Mouse (Mus musculus) limb, embryonic 13.5 days (tissue): ENCODE measurements around the gene Slc29a1. TPM values are rescaled to one million over a fixed set of nuclear protein-coding genes. Genes with fewer than 3 reads are reported as not detected.

Source experiments
- ATAC-seq: fragments of 200-750 bp; cut with Nextera tagmentation; 2 replicates; pipeline ENCODE4 v1.8.0; 2017; ENCODE audit warnings: low read depth, moderate number of reproducible peaks, moderate TSS enrichment; ENCODE audit not compliant: low FRiP score
- H3K27ac ChIP-seq: fragments of 300-500 bp; sonication (generic); 2 replicates; pipeline ENCODE4 v1.5.1; 2015; ENCODE audit warnings: inconsistent platforms, mild to moderate bottlenecking, moderate library complexity
- H3K27me3 ChIP-seq: fragments of 300-500 bp; sonication (generic); 2 replicates; pipeline ENCODE4 v1.6.1; 2015; ENCODE audit warnings: mild to moderate bottlenecking, inconsistent platforms
- H3K36me3 ChIP-seq: fragments of 300-500 bp; sonication (generic); 2 replicates; pipeline ENCODE4 v1.6.1; 2015; ENCODE audit warnings: inconsistent platforms, mild to moderate bottlenecking, moderate library complexity
- H3K4me1 ChIP-seq: fragments of 300-500 bp; sonication (generic); 2 replicates; pipeline ENCODE4 v1.6.1; 2015; ENCODE audit warnings: inconsistent platforms
- H3K4me2 ChIP-seq: fragments of 300-500 bp; sonication (generic); replicated peaks from 2 replicates; pipeline ENCODE4 v1.6.1; 2015; ENCODE audit warnings: inconsistent platforms, mild to moderate bottlenecking, moderate library complexity
- H3K4me3 ChIP-seq: fragments of 300-500 bp; sonication (generic); 2 replicates; pipeline ENCODE4 v1.5.1; 2015; ENCODE audit warnings: moderate library complexity, mild to moderate bottlenecking, inconsistent platforms
- H3K9ac ChIP-seq: fragments of 300-500 bp; sonication (generic); 2 replicates; pipeline ENCODE4 v1.6.1; 2015; ENCODE audit warnings: mild to moderate bottlenecking, inconsistent platforms
- H3K9me3 ChIP-seq: fragments of 300-500 bp; sonication (generic); 2 replicates; pipeline ENCODE4 v1.6.1; 2016; ENCODE audit warnings: inconsistent platforms
- WGBS: fragments of 180-500 bp; shearing (Covaris S2); methylation state at CpG from one replicate; pipeline ENCODE4 v1.1.7; 2015; 5-methylcytosine and 5-hydroxymethylcytosine counted together
- polyA plus RNA-seq: library from polyadenylated mRNA; unstranded; fragments of >200 nt; fragmentation: Nextera tagmentation; extraction: Ambion mirVana; gene quantifications from 2 replicates; pipeline ENCODE4 v1.2.1, GENCODE M21; 2015

The Slc29a1 gene
- polyA plus RNA-seq, 1 experiment from 2014 or later = 83.4 TPM

DNA sequence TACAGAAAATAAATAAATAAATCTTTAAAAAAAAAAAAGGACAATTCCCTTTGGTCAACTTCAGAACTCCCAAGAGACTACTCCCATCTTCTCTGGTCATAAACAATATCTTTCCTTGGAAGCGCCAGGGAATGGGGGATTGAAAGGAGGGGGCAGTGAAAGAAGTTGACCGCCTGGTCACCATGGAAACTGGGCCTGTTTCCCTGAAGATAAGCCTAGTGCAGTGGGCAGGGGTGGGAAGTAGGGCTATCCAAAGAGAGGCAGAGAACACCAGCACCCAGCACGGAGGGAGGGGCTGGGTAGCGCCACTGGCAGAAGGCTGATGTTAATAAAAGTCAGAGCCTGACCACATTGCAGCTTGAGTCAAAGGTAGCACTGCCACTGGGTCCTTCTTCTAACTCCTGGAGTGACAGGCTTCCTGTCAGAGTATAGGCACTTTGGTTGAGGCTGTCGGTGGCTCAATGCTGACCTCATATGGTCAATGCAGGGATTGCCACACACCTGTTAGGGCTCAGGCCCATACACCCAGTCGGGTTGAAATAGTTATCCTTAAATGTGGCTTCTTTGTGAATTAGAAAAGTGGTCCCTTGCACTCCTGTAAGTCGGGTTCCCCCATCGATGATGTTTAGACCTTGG is 47.5 kb downstream of the Slc29a1 start:
- Histone ChIP-seq H3K9ac (no peak overlapping the region), H3K36me3 (no peaks in the 10 kb centered on the region; the same call in 1 of the 2 replicates), H3K4me3 (no peak overlapping the region), H3K9me3 (no peaks in the 10 kb centered on the region), H3K27me3 (peaks cover 47% of the 10 kb centered on the region), H3K4me1 (peaks cover 31% of the 10 kb centered on the region), H3K4me2 (no peak overlapping the region), H3K27ac (no peak overlapping the region)
- 6% methylated on average over 8 of the region's 8 CpGs for WGBS
- ATAC-seq = no peak

- WGBS = 39% methylated on average over 7 of the region's 7 CpGs
- no peak overlapping the region for H3K4me3 ChIP-seq
- H3K9ac ChIP-seq = no peak overlapping the region
- no peak overlapping the region for H3K27ac ChIP-seq
- no peak for ATAC-seq
- H3K4me1 ChIP-seq = peaks cover 25% of the 10 kb centered on the region
- H3K9me3 ChIP-seq = no peaks in the 10 kb centered on the region
- H3K4me2 ChIP-seq = no peak overlapping the region
- H3K36me3 ChIP-seq = peaks cover 4% of the 10 kb centered on the region; the same call in 1 of the 2 replicates
- peaks cover 47% of the 10 kb centered on the region for H3K27me3 ChIP-seq
These were observed 48.1 kb downstream of the Slc29a1 start for GRCm38 (mm10) chr17:45551249-45551796.

DNA sequence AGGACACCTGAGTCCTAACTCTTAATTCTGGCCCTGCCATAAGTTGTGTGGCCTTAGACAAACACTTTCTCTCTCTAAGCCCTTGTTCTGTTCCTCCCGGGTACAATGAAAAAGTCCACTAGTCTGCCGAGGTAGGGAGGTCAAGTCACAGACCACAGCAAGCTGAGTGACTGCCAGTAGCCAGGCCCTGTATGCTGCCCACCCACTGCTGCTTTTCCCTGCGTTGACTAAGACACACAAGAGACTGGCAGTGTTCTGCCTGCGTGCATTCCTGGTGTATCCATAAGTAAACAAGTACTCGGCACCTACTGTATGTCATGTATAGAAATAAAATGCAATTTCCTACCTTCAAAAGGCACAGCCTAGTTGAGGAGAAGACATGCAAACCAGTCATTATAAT is 49.2 kb downstream of the Slc29a1 start:
- Histone ChIP-seq H3K4me2 (peak overlapping the region; percentile 81), H3K36me3 (peaks cover 12% of the 10 kb centered on the region; the same call in 1 of the 2 replicates), H3K4me1 (peaks cover 24% of the 10 kb centered on the region), H3K27me3 (peaks cover 55% of the 10 kb centered on the region), H3K27ac (no peak overlapping the region; the same call in 1 of the 2 replicates), H3K4me3 (peak overlapping the region; percentile 83), H3K9me3 (no peaks in the 10 kb centered on the region), H3K9ac (peak overlapping the region; percentile 88; the same call in 1 of the 2 replicates)
- ATAC-seq = no peak
- 34% methylated on average over 5 of the region's 5 CpGs for WGBS

GRCm38 (mm10) chr17:45549617-45550181 is 49.7 kb downstream of the Slc29a1 start, which contains the start of gene Tmem151b:
TSS of gene Tmem151b (minus strand) at chr17:45549677.
- 1% methylated on average over 14 of the region's 29 CpGs for WGBS
- Histone ChIP-seq H3K4me2 (peak within 1 kb of the TSS; percentile 81), H3K4me3 (peak within 1 kb of the TSS; percentile 83), H3K9ac (peak within 1 kb of the TSS; percentile 88), H3K9me3 (no peaks in the 10 kb centered on the region), H3K36me3 (peaks cover 17% of the 10 kb centered on the region), H3K4me1 (peaks cover 29% of the 10 kb centered on the region), H3K27me3 (peaks cover 61% of the 10 kb centered on the region), H3K27ac (peak within 1 kb of the TSS; percentile 77)
- ATAC-seq = peak; percentile 59; the same call in 1 of the 2 replicates

GRCm38 (mm10) chr17:45548541-45549512 is 50.6 kb downstream of the Slc29a1 start:
- Histone ChIP-seq H3K4me2 (peak overlapping the region; percentile 81), H3K27me3 (peaks cover 63% of the 10 kb centered on the region), H3K27ac (peak overlapping the region; percentile 77), H3K4me1 (peaks cover 38% of the 10 kb centered on the region), H3K36me3 (peaks cover 21% of the 10 kb centered on the region), H3K9ac (peak overlapping the region; percentile 88), H3K4me3 (peak overlapping the region; percentile 83), H3K9me3 (no peaks in the 10 kb centered on the region)
- ATAC-seq = peak; percentile 39
- 3% methylated on average over 42 of the region's 68 CpGs for WGBS

GRCm38 (mm10) chr17:45547461-45548190 is 51.8 kb downstream of the Slc29a1 start:
- Histone ChIP-seq H3K36me3 (peaks cover 21% of the 10 kb centered on the region), H3K4me2 (peak overlapping the region; percentile 81; the same call in 1 of the 2 replicates), H3K4me3 (0 out of 2 replicates have a peak overlapping the region, but pooled peaks have one; percentile 83), H3K27me3 (peaks cover 70% of the 10 kb centered on the region), H3K9ac (no peak overlapping the region), H3K27ac (no peak overlapping the region), H3K4me1 (peaks cover 39% of the 10 kb centered on the region), H3K9me3 (no peaks in the 10 kb centered on the region)
- WGBS = 83% methylated on average over 5 of the region's 5 CpGs
- no peak for ATAC-seq

- Histone ChIP-seq H3K9me3 (no peaks in the 10 kb centered on the region), H3K4me2 (no peak overlapping the region), H3K27me3 (peaks cover 77% of the 10 kb centered on the region), H3K4me3 (no peak overlapping the region), H3K27ac (no peak overlapping the region), H3K9ac (no peak overlapping the region), H3K36me3 (peaks cover 21% of the 10 kb centered on the region), H3K4me1 (peaks cover 39% of the 10 kb centered on the region)
- ATAC-seq = no peak
- WGBS = 68% methylated on average over 16 of the region's 16 CpGs
These were observed 52.5 kb downstream of the Slc29a1 start for GRCm38 (mm10) chr17:45546941-45547340.

DNA sequence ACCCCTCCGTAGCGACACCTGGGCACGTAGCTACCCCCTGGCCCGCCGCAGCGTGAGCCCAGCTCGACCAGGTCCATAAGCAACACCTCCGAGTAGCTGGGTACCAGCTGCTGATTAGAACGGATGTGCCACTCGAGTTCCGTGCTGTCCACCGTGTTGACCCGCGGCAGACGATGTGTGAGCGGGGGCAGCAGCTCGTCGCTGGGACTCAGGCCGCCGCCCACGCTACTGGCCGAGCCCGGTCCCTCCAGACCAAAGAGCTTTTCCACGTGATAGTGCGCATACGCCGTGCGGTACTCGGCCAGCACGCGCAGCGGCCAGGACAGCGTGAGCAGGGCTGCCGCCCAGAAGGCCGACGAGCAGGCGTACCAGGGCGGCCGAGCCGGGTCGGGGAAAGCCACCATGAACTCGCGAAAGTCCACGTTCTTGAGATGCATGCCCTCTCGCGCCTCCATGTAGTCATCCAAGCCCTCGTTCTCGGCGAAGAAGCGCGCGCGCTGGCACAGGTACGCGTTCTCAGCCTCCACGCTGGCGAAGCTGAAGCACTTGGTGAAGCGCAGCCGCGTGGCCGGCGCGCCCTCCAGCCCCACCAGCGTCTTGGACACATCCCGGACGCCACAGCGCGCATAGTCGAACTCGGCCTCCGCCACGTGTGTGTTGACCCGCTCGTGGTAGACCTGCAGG is 54.0 kb downstream of the Slc29a1 start:
- Histone ChIP-seq H3K36me3 (peaks cover 21% of the 10 kb centered on the region), H3K9ac (peak overlapping the region; percentile 39; the same call in 1 of the 2 replicates), H3K4me2 (peak overlapping the region; percentile 52), H3K4me3 (peak overlapping the region; percentile 29), H3K27me3 (peaks cover 81% of the 10 kb centered on the region), H3K4me1 (peaks cover 38% of the 10 kb centered on the region), H3K9me3 (no peaks in the 10 kb centered on the region), H3K27ac (no peak overlapping the region)
- 12% methylated on average over 73 of the region's 74 CpGs for WGBS
- no peak for ATAC-seq

DNA sequence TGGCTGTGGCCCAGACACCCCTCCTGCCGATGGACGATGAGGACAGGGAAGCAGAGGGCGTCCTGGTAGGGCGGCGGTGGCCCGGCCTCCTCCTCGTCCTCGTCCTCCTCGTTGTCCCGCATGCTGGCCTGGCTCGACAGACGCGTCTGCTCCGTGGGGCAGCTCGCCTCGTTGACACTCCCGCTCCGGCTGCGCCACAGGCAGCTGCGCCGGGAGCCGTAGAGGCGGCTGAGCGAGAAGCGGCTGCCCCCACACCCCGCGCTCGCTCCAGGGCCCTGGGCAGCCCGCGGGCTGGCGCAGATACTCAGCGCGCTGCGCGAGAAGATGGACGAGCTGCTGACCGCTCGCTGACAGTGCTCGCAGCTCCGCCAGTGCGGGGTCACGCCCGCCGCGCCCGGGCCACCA is 54.5 kb downstream of the Slc29a1 start:
- Histone ChIP-seq H3K27ac (no peak overlapping the region), H3K4me2 (peak overlapping the region; percentile 52), H3K4me3 (peak overlapping the region; percentile 29), H3K4me1 (peaks cover 32% of the 10 kb centered on the region), H3K9me3 (no peaks in the 10 kb centered on the region), H3K9ac (peak overlapping the region; percentile 39; the same call in 1 of the 2 replicates), H3K27me3 (peaks cover 85% of the 10 kb centered on the region), H3K36me3 (peaks cover 21% of the 10 kb centered on the region)
- WGBS = 10% methylated on average over 46 of the region's 46 CpGs
- ATAC-seq = no peak

DNA sequence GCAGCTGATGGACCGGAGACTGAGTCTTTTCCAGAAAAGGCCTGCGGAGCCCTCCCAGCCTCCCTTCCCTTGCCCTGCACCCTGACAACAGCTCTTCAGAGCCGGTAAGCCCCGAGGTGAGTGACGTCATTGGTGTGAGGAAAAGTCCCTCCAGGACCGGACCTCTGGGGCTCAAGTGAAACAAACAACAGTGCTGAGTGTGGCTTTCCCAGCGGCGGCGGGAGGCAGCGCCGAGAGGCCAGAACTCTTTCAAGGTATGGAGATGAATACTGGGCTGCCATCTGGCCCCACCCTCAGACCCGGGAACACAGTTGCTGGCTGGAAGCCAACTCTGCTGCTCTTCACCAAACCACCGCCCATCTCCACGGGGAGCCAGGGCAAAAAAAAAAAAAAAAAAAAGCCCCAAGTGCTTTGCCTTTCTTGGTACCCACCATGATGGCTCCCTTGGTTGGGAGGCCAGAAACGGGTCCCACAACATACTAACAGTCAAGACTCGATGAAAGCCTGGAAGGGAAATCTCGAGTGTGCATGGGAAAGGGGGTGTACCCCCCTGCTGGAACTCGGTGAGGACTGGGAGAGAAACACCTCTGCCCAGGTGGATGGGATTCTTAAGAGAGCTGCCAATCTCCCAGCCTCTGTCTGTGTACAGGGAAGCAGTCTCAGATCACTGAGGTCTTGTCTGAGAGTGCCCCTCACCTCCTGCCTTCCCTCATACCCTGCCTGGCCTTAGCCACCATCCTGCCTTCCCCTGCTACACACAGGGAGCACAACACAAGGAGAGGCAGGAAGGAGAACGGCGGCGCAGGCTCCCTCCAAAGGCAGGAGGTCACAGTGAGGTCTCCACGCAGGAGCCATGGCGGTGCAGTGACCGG is 55.2 kb downstream of the Slc29a1 start:
- H3K27ac ChIP-seq = no peak overlapping the region
- 16% methylated on average over 24 of the region's 24 CpGs for WGBS
- H3K9ac ChIP-seq = peak overlapping the region; percentile 39; the same call in 1 of the 2 replicates
- ATAC-seq = no peak
- H3K4me3 ChIP-seq = peak overlapping the region; percentile 29; the same call in 1 of the 2 replicates
- H3K4me1 ChIP-seq = peaks cover 30% of the 10 kb centered on the region
- H3K27me3 ChIP-seq = peaks cover 92% of the 10 kb centered on the region
- H3K36me3 ChIP-seq = peaks cover 21% of the 10 kb centered on the region
- no peaks in the 10 kb centered on the region for H3K9me3 ChIP-seq
- H3K4me2 ChIP-seq = peak overlapping the region; percentile 52
